Mouse (Mus musculus): ENCODE data around the gene Ripor3. TPM values are rescaled to one million over a fixed set of nuclear protein-coding genes. Genes with fewer than 3 reads are reported as not detected.
"Not testable (repeated sequence)": the region's sequence is repeated elsewhere in the genome, so short reads cannot be mapped to it uniquely, and the experiment has no call there.

Ripor3 gene
- polyA plus RNA-seq (2011; ENCODE audit: insufficient read length, low read depth, missing spikeins): 2.8 and 4.3 TPM in 2 replicates

- Histone ChIP-seq H3K4me1 (ENCODE audit: control insufficient read depth, insufficient read depth, low read length) (peaks cover 8% of the 10 kb centered on the region), H3K27ac (ENCODE audit: insufficient read depth, low read length) (no peak within 1 kb of the TSS), H3K4me3 (ENCODE audit: insufficient read depth, low read length) (no peak within 1 kb of the TSS)
- TF ChIP-seq POLR2A (IDR thresholded peaks at IDR 0.05; ENCODE audit: low read depth, low read length) (no peak), CTCF (IDR thresholded peaks at IDR 0.05; ENCODE audit: borderline replicate concordance, insufficient read depth, low read length) (peak; percentile 53; the same call in 1 of the 2 replicates)
Observed at GRCm38 (mm10) chr2:168009936-168010668, at the start of gene Ripor3. TSS of gene Ripor3 (minus strand) at chr2:168010618.

DNA sequence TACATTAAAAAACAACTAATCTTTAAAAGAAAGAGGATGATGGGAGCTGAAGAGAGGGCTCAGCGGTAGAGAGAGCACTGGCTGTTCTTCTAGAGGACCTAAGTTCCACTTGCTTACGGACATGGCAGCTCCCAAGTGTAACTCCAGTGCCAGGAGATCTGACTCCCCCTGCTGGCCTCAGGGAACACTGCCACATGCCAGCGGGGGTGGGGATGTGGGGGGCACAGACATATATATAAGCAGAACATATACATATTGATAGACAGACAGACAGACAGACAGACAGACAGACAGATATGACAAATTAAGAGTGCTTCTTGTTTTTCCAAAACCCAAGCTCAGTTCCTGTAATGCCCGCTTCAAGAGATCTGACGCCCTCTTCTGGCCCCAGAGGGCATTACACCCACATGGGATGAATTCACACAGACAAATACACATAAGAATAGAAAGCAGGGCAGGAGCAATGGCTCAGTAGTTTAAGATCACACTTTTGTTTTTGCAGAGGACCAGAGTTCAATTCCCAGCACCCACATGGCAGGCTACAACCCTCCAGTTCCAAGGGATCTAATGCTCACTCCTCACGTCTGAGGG is 48.9 kb upstream of the Ripor3 start:
- Histone ChIP-seq H3K27ac (ENCODE audit: insufficient read depth, low read length) (peak overlapping the region; percentile 94), H3K4me1 (ENCODE audit: control insufficient read depth, insufficient read depth, low read length) (peaks cover 7% of the 10 kb centered on the region; the same call in 1 of the 2 replicates), H3K4me3 (ENCODE audit: insufficient read depth, low read length) (no peak overlapping the region)
- 0 out of 2 replicates have a peak, but pooled peaks have one; percentile 1 for TF ChIP-seq CTCF (IDR thresholded peaks at IDR 0.05; ENCODE audit: borderline replicate concordance, insufficient read depth, low read length)
- no peak for TF ChIP-seq POLR2A (IDR thresholded peaks at IDR 0.05; ENCODE audit: low read depth, low read length)

DNA sequence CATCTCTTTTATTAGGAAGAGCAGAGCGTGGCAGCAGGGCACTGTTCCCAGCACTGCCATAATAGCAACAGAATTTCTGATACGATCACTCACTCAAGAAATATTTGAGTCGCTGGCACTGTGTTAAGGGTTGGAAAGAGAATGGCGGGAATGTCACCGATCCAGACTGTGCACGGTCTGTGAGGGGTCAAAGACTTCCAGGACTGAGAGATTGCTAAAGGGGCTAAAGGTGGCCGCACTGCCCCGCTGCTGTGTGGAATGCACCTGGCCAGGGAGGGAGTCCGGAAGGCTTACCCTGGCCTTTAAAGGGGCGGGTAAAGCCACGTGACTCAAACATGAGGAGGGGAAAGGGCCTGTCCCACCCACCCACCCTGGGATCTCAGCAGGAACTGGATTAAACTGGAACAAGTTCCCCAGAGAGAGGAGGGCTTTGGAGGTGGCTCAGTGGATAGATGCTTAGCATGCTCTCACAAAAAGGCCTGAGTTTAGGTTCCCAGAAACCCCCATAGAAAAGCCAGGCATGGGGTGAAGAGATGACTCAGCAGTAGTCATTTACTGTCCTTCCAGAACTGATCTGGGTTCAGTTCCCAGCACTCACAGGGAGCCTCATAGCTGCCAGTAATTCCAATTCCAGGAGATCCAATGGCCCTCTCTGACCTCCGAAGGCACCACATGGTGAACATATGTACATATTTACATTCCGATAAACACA is 48.2 kb upstream of the Ripor3 start:
- TF ChIP-seq CTCF (IDR thresholded peaks at IDR 0.05; ENCODE audit: borderline replicate concordance, insufficient read depth, low read length): no peak
- no peak; the same call in 1 of the 2 replicates for TF ChIP-seq POLR2A (IDR thresholded peaks at IDR 0.05; ENCODE audit: low read depth, low read length)
- peak overlapping the region; percentile 94 for H3K27ac ChIP-seq (ENCODE audit: insufficient read depth, low read length)
- peaks cover 7% of the 10 kb centered on the region; the same call in 1 of the 2 replicates for H3K4me1 ChIP-seq (ENCODE audit: control insufficient read depth, insufficient read depth, low read length)
- no peak overlapping the region for H3K4me3 ChIP-seq (ENCODE audit: insufficient read depth, low read length)

GRCm38 (mm10) chr2:168057876-168058275 is 47.5 kb upstream of the Ripor3 start:
- peak overlapping the region; percentile 94 for H3K27ac ChIP-seq (ENCODE audit: insufficient read depth, low read length)
- H3K4me3 ChIP-seq (ENCODE audit: insufficient read depth, low read length); H3K4me1 ChIP-seq (ENCODE audit: control insufficient read depth, insufficient read depth, low read length): not testable (repeated sequence)

DNA sequence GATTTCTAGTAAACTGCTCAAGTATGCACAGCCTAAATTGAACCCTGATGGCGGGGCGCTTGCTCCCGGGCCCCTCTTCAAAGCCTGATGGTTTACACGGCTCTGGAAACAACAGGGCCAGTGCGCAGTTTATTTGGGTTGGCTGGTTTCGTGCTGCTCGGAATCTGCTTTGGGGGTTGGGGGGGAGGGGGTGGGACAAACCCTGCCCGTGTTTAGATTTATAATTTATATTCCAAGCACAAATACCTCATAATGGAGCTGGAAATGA is 46.2 kb upstream of the Ripor3 start:
- peaks cover 7% of the 10 kb centered on the region; the same call in 1 of the 2 replicates for H3K4me1 ChIP-seq (ENCODE audit: control insufficient read depth, insufficient read depth, low read length)
- H3K4me3 ChIP-seq (ENCODE audit: insufficient read depth, low read length): no peak overlapping the region
- TF ChIP-seq CTCF (IDR thresholded peaks at IDR 0.05; ENCODE audit: borderline replicate concordance, insufficient read depth, low read length) (no peak), POLR2A (IDR thresholded peaks at IDR 0.05; ENCODE audit: low read depth, low read length) (no peak)
- peak overlapping the region; percentile 72 for H3K27ac ChIP-seq (ENCODE audit: insufficient read depth, low read length)

DNA sequence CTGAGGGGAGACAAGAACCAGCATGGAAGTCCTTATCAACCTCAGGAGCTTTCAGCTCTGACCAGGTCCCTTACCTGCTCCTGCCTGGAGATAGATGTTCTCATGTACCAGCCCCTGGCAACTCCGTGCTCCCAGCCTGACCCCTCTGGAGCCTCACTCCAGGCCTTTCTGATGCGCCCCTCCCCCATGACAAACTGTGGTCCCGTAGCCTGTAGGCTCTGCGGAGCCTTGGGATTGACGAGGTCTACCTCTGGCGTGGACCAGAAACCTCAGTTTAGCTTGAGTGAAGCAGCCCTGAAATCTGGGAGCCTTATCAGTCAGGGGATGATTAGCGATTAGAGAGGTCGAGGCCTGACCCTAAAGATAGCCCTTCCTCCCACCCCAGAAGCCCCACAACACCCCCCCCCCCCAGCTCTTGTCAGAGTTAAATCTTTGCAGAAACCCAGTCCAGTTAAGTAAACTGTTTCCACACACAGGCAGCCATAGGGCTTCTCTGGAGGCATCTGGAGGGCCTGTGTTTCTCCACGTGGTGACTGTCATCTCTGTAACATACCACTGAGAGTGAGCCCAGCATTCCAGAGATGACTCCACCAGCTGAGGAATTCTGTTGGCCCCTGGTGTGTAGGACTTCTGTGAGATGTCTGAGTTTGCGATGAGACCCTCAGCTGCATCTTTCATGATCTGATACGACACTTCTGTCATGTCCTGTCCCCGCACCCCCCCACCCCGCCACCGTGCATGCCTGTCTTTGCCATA is 45.7 kb upstream of the Ripor3 start:
- TF ChIP-seq POLR2A (IDR thresholded peaks at IDR 0.05; ENCODE audit: low read depth, low read length): no peak
- no peak for TF ChIP-seq CTCF (IDR thresholded peaks at IDR 0.05; ENCODE audit: borderline replicate concordance, insufficient read depth, low read length)
- Histone ChIP-seq H3K4me3 (ENCODE audit: insufficient read depth, low read length) (no peak overlapping the region), H3K4me1 (ENCODE audit: control insufficient read depth, insufficient read depth, low read length) (peaks cover 7% of the 10 kb centered on the region; the same call in 1 of the 2 replicates), H3K27ac (ENCODE audit: insufficient read depth, low read length) (peak overlapping the region; percentile 48)

DNA sequence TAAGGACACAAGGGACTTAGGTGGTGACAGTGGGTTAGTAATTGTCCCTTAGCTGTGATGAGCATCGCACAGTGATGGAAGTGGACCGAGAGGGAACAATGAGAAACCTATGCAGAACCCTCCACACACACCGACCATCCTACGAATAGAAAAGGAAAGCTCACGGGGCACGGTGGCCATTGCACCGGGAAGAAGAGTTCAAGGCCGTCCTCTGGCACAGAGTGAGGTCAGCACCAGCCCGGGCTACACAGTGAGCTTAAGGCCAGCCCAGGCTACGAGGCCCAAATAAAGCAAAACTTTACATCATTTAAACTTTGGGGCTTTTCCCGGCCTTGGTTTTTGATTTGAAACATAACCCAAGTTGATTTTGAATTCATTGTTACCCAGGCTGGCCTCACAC is 43.7 kb upstream of the Ripor3 start:
- TF ChIP-seq CTCF (IDR thresholded peaks at IDR 0.05; ENCODE audit: borderline replicate concordance, insufficient read depth, low read length) (no peak), POLR2A (IDR thresholded peaks at IDR 0.05; ENCODE audit: low read depth, low read length) (no peak)
- H3K4me3 ChIP-seq (ENCODE audit: insufficient read depth, low read length): no peak overlapping the region
- H3K4me1 ChIP-seq (ENCODE audit: control insufficient read depth, insufficient read depth, low read length): peaks cover 8% of the 10 kb centered on the region; the same call in 1 of the 2 replicates
- no peak overlapping the region for H3K27ac ChIP-seq (ENCODE audit: insufficient read depth, low read length)

- peaks cover 10% of the 10 kb centered on the region; the same call in 1 of the 2 replicates for H3K4me1 ChIP-seq (ENCODE audit: control insufficient read depth, insufficient read depth, low read length)
- H3K27ac ChIP-seq (ENCODE audit: insufficient read depth, low read length): no peak overlapping the region
- TF ChIP-seq POLR2A (IDR thresholded peaks at IDR 0.05; ENCODE audit: low read depth, low read length) (no peak), CTCF (IDR thresholded peaks at IDR 0.05; ENCODE audit: borderline replicate concordance, insufficient read depth, low read length) (peak; percentile 51; the same call in 1 of the 2 replicates)
- no peak overlapping the region for H3K4me3 ChIP-seq (ENCODE audit: insufficient read depth, low read length)
Observed at GRCm38 (mm10) chr2:168052689-168053088, 42.3 kb upstream of the Ripor3 start.

- H3K4me1 ChIP-seq (ENCODE audit: control insufficient read depth, insufficient read depth, low read length): peaks cover 10% of the 10 kb centered on the region; the same call in 1 of the 2 replicates
- no peak for TF ChIP-seq POLR2A (IDR thresholded peaks at IDR 0.05; ENCODE audit: low read depth, low read length)
- no peak for TF ChIP-seq CTCF (IDR thresholded peaks at IDR 0.05; ENCODE audit: borderline replicate concordance, insufficient read depth, low read length)
- H3K27ac ChIP-seq (ENCODE audit: insufficient read depth, low read length): no peak overlapping the region
- no peak overlapping the region for H3K4me3 ChIP-seq (ENCODE audit: insufficient read depth, low read length)
Observed at GRCm38 (mm10) chr2:168052156-168052555, 41.7 kb upstream of the Ripor3 start.
